Mouse (Mus musculus): ENCODE data around the gene Asrgl1.

Gene Asrgl1

DNA sequence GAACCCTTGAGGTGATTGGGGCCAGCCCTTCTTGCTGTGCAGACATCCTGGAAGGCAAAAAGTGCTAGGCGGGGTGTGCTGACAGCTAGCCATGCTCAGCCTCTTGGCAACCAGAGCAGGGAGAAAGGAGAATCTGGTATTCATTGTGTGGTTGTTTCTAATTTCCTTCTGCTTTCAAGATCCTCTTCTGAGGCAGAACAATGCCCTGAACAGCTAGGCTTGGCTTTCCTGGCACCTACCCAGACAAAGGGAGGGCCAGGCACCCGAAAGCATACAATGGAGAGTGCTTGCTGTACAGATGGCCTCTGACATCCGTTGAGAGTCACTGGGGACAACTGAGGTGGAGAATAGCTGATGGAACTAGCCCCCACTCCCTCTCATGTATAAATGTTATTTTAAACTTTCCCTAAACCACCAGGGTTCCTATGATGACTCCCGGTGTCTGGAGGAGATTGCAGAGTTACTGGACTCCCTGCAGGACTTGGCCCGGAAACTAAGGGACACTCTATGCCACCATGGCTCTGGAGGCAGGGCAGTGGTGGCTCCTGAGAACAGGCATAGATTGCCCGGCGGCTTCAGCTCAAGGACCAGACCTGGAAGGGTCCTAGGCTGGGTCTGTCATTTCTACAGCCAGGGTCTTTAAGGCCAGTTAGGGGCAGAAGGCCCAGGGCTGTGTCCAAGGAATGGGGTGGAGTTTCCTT lies 63.8 kb downstream of the Asrgl1 start:
- DNase-seq (ENCODE audit: extremely low spot score): no peak

GRCm38 (mm10) chr19:9070316-9070715 lies 65.1 kb downstream of the Asrgl1 start:
- no peak for DNase-seq (ENCODE audit: extremely low spot score)

DNA sequence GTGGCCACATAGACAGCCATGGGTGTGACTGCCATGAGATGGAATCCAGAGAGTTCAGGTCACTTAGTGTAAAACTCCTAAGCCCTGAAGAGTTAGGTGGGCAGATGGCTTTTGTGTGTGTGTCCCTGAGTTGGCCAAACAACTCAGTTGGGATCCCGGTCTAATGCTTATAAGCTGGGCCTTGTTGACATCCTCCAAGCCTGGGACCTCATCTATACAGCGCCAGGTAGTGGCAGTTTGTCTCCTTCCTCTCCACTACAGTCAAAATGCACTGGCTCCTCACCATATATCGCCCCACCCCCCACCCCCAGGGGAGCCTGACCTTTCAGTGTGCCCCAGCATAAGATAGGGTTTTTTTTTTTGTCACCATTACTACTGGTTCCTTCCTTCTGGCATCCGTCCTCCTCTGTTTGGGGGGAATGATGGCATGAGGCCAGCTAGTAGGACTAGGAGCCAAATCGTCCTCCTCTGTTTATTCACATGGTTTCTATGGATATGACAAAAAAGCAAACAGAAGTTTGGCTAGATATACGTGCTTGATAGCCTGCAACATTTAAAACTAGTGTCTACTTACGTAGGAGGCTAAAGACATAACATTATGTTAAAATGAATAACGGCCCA lies 65.6 kb downstream of the Asrgl1 start:
- DNase-seq (ENCODE audit: extremely low spot score): no peak

DNA sequence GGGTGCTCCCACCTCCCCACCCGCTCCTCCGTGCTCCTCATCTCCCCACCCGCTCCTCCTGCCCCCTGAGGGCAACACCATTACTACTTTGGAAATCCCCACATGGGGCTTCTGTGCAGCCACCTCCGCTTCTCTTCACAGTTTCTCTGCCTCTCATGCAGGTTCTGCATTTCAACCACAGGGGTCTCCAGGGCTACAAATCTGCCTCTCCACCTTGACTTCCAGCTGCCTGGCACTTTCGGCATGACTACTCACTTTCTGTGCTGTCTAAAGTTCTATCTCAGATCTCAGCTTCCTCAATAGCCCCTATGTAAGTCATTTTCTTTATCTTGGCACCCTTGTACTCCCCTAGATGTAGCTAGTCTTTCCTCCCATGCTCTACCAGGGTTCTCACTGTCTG lies 68.1 kb downstream of the Asrgl1 start:
- DNase-seq (ENCODE audit: extremely low spot score): no peak

DNA sequence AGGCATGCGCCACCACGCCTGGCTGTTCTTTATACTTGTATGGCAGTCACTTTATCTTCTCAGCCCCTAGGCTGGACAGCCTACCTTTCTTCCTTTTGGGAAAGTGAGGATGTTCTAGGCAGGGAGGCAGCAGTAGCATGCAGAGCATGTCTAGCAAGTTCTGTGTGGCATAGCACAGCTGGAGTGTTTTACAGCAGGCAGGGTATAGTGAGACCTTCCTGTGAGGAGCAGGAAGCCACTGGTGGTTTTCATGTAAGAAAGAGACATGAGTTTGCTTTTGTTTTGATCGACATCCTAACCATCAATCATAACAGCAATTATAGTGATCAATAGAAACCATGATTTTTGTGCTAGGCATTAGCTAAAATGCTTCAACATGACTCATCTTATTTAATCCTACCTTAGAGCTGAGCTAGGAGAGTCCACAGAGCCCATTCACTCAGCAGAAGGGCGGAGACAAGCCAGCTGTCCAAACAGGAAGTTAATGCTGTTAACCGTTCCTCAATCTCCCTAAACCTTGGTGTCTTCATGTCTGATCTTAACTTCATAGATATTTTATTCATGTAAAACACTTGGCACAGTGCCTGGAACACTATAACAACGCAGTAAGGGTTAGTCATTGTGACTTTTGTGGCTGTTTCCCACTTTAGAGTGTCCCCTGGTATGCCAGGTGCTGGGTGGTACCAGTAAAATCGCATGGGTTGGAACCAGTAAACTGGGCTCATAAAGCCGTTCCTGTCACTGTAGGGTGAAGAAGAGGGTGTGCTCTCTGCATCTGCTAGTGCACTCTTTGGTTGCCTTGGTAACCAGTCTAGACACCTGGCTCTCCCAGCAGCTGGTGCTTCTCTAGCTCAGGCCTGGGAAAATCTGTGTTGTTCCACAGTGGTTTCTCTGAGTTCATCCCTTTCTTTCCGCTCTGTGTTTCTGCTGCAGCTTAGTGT lies 69.5 kb downstream of the Asrgl1 start:
- DNase-seq (ENCODE audit: extremely low spot score): no peak

GRCm38 (mm10) chr19:9063831-9064230 lies 71.6 kb downstream of the Asrgl1 start:
- no peak for DNase-seq (ENCODE audit: extremely low spot score)

DNA sequence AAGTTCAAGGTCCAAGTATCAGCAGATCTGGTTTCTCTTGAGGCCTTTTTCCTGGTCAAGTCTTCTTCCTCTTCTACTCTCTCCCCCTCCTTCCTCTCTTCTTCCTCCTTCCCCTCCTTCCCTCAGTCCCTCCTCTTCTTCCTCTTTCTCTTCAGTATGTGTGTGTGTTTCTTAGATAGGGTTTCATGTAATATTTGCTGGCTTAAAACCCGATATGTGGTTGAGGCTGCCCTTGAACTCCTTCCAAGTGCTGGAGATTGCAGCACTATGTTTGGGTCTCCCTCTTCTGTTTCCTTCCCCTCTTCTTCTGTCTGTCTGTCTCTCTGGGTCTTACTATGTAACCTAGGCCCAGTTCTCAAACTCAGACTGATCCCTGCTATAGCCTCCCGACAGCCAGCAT lies 72.6 kb downstream of the Asrgl1 start:
- DNase-seq (ENCODE audit: extremely low spot score): no peak

- DNase-seq (ENCODE audit: extremely low spot score): no peak
These were observed 74.1 kb downstream of the Asrgl1 start for GRCm38 (mm10) chr19:9061221-9061893.

DNA sequence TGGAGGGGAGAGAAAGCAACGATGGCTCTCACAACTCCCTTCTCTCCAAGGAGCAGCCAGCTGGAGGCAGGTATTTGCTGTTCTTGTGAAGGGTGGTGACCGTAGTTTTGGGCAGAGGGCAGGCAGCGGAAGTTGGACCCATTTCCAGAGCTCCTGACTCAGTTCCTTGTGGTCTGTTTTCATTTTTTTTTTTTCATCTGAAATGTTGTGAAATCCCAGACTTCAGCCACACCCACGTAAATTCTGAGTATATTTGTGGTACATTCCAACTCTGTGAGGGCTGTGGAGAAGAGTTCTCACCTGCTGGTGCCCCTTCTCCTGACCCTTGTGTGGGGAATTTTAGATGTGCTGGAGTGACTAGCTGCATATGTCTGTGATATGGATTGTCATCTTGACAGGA lies 75.3 kb downstream of the Asrgl1 start:
- no peak for DNase-seq (ENCODE audit: extremely low spot score)
